Mouse (Mus musculus) lung, postnatal 36 days (tissue): ENCODE results near the gene Plekho1.
A peak's percentile ranks its signal among the peaks of the same experiment; 100 is the strongest.

Experiments used
- DNase-seq: peaks from one replicate; pipeline ENCODE4 v3.0.0; 2022; ENCODE audit warnings: mixed read lengths

The Plekho1 gene

GRCm38 (mm10) chr3:95945731-95946240 lies 50.0 kb downstream of the Plekho1 start:
- peak; percentile 52 for DNase-seq

- no peak for DNase-seq
Measured at GRCm38 (mm10) chr3:95944742-95945141, 51.1 kb downstream of the Plekho1 start.

GRCm38 (mm10) chr3:95943226-95943625 lies 52.6 kb downstream of the Plekho1 start:
- no peak for DNase-seq

GRCm38 (mm10) chr3:95942749-95943148 lies 53.1 kb downstream of the Plekho1 start:
- DNase-seq: no peak

- peak; percentile 23 for DNase-seq
Measured at GRCm38 (mm10) chr3:95938835-95939234, 57.0 kb downstream of the Plekho1 start.
